ENCODE assay signal across 12 mouse cellular contexts in genomic region chr1:137966151-137966836, GRCm38 (mm10).
DNase-seq lines count a peak whose midpoint lies in the region; ATAC-seq lines count a peak whose summit lies in the region.
"Had no signal": no experiment of that assay in that cellular context is flagged by ENCODE, and none has a peak within 500 bp of the region (broad histone marks: within the 10 kb centered on the region; RNA-seq: fewer than 3 reads in every experiment).

No protein-coding gene starts in this region.

- H3K36me3 ChIP-seq in neural tube, embryonic 12.5 days = peaks cover 16% of the 10 kb centered on the region; the same call in 1 of the 2 replicates
- no peaks in the 10 kb centered on the region for H3K36me3 ChIP-seq in hindbrain, embryonic 16.5 days (ENCODE audit: control insufficient read depth, insufficient read depth, low read length)
- peaks cover 14% of the 10 kb centered on the region for H3K36me3 ChIP-seq in midbrain, embryonic 12.5 days

- H3K27me3 ChIP-seq in neural tube, embryonic 12.5 days (replicated peaks) = no peaks in the 10 kb centered on the region
- H3K27me3 ChIP-seq in hindbrain, embryonic 16.5 days (replicated peaks; ENCODE audit: control insufficient read depth, insufficient read depth, low read length) = no peaks in the 10 kb centered on the region
- no peaks in the 10 kb centered on the region for H3K27me3 ChIP-seq in midbrain, embryonic 12.5 days

- ATAC-seq in neural tube, embryonic 12.5 days (ENCODE audit: low FRiP score, low read depth) = peak; percentile 57; the same call in 1 of the 2 replicates
- ATAC-seq in hindbrain, embryonic 16.5 days = peak; percentile 82
- peak; percentile 54; the same call in 1 of the 2 replicates for ATAC-seq in midbrain, embryonic 12.5 days (ENCODE audit: low FRiP score, low read depth)
- ATAC-seq: inflammation-experienced regulatory T-cells, adult 6 months had no signal

- no peak overlapping the region for H3K4me2 ChIP-seq in neural tube, embryonic 12.5 days (replicated peaks)
- H3K4me2 ChIP-seq in hindbrain, embryonic 16.5 days (ENCODE audit: low read length) = peak overlapping the region; percentile 25; the same call in 1 of the 2 replicates
- H3K4me2 ChIP-seq in midbrain, embryonic 12.5 days (replicated peaks) = no peak overlapping the region
- H3K4me2 ChIP-seq: heart, embryonic 11.5 days; lung, embryonic 14.5 days had no signal

- H3K27ac ChIP-seq in neural tube, embryonic 12.5 days = no peak overlapping the region
- peak overlapping the region; percentile 55 for H3K27ac ChIP-seq in hindbrain, embryonic 16.5 days (ENCODE audit: low read depth, low read length)
- peak overlapping the region; percentile 50 for H3K27ac ChIP-seq in midbrain, embryonic 12.5 days (replicated peaks)

- 57% methylated on average over 16 of the region's 16 CpGs for WGBS in neural tube, embryonic 12.5 days
- WGBS in hindbrain, embryonic 16.5 days = 35% methylated on average over 16 of the region's 16 CpGs
- WGBS in midbrain, embryonic 12.5 days = 47% methylated on average over 16 of the region's 16 CpGs

- no peak overlapping the region for H3K9ac ChIP-seq in neural tube, embryonic 12.5 days
- H3K9ac ChIP-seq in hindbrain, embryonic 16.5 days (ENCODE audit: low read depth, low read length) = no peak overlapping the region
- no peak overlapping the region for H3K9ac ChIP-seq in midbrain, embryonic 12.5 days (replicated peaks)
- H3K9ac ChIP-seq: lung, embryonic 14.5 days had no signal

- H3K4me1 ChIP-seq in neural tube, embryonic 12.5 days = peaks cover 7% of the 10 kb centered on the region; the same call in 1 of the 2 replicates
- H3K4me1 ChIP-seq in hindbrain, embryonic 16.5 days (ENCODE audit: control insufficient read depth, insufficient read depth, low read depth, low read length) = no peaks in the 10 kb centered on the region
- H3K4me1 ChIP-seq in midbrain, embryonic 12.5 days = no peaks in the 10 kb centered on the region

- no peak overlapping the region for H3K4me3 ChIP-seq in neural tube, embryonic 12.5 days
- no peak overlapping the region for H3K4me3 ChIP-seq in hindbrain, embryonic 16.5 days (ENCODE audit: low read length)
- H3K4me3 ChIP-seq in midbrain, embryonic 12.5 days = no peak overlapping the region

- H3K9me3 ChIP-seq in neural tube, embryonic 12.5 days = no peaks in the 10 kb centered on the region
- no peaks in the 10 kb centered on the region for H3K9me3 ChIP-seq in hindbrain, embryonic 16.5 days (ENCODE audit: control insufficient read depth, low read length)
- no peaks in the 10 kb centered on the region for H3K9me3 ChIP-seq in midbrain, embryonic 12.5 days

- DNase-seq in neural tube, embryonic 10.5 days (ENCODE audit: extremely low spot score, low spot score) = no peak
- DNase-seq in right cerebral cortex, postnatal 4 days = peak; percentile 50
- no peak for DNase-seq in spleen, adult 12 weeks (ENCODE audit: low spot score)
- DNase-seq in lung, postnatal 25 days (ENCODE audit: low spot score) = no peak
- DNase-seq: kidney, postnatal 25 days; lung, embryonic 14.5 days; retina, postnatal 1 day had no signal
